Mouse (Mus musculus) CH12.LX (cell line): ENCODE data around the gene Rrp1.

ENCODE experiments used
- CTCF ChIP-seq, 2 experiments: IDR thresholded peaks in 1 of 2; conservative IDR thresholded peaks in 1 of 2; 2 replicates each; pipeline ENCODE4 v1.5.1; 2011 to 2012; ENCODE audit warnings: low read depth in 2 of 2, low read length in 2 of 2, improper control_type of control experiment in 1 of 2, inconsistent platforms in 1 of 2, mild to moderate bottlenecking in 1 of 2, moderate library complexity in 1 of 2
- E2F4 ChIP-seq: IDR thresholded peaks from 2 replicates; pipeline ENCODE4 v1.6.1; 2011; ENCODE audit warnings: low read depth, low read length, improper control_type of control experiment; ENCODE audit not compliant: insufficient replicate concordance
- EP300 ChIP-seq: IDR thresholded peaks from 2 replicates; pipeline ENCODE4 v1.6.1; 2011; ENCODE audit warnings: low read length, improper control_type of control experiment
- ETS1 ChIP-seq: conservative IDR thresholded peaks from 2 replicates; pipeline ENCODE4 v1.6.1; 2012; ENCODE audit warnings: low read depth, mild to moderate bottlenecking, inconsistent platforms, low read length, improper control_type of control experiment, moderate library complexity
- POLR2A ChIP-seq: IDR thresholded peaks from 2 replicates; pipeline ENCODE4 v1.6.1; 2011; ENCODE audit warnings: low read depth, mild to moderate bottlenecking, improper control_type of control experiment, low read length
- POLR2AphosphoS2 ChIP-seq: IDR thresholded peaks from 2 replicates; pipeline ENCODE4 v1.6.1; 2011; ENCODE audit warnings: low read depth, low read length, improper control_type of control experiment
- USF2 ChIP-seq: conservative IDR thresholded peaks from 2 replicates; pipeline ENCODE4 v1.6.1; 2011; ENCODE audit warnings: low read depth, low read length, improper control_type of control experiment
- ZC3H11A ChIP-seq: IDR thresholded peaks from 2 replicates; pipeline ENCODE4 v1.6.1; 2012; ENCODE audit warnings: low read depth, mild to moderate bottlenecking, inconsistent platforms, low read length, improper control_type of control experiment

GRCm38 (mm10) chr10:78457495-78458347 is 44.9 kb upstream of the Rrp1 start:
- TF ChIP-seq POLR2A: no peak; the same call in 1 of the 2 replicates
- peak in 1 of 2 experiments; percentile 40; a peak in 2 of 4 replicates for TF ChIP-seq CTCF (conservative IDR thresholded peaks at IDR 0.05 in 1 of 2, IDR thresholded peaks at IDR 0.05 in 1 of 2; ENCODE audit: low read depth in 2 of 2, low read length in 2 of 2)
- 0 out of 2 replicates have a peak, but pooled peaks have one; percentile 13 for TF ChIP-seq EP300
- TF ChIP-seq USF2: no peak
- no peak for TF ChIP-seq E2F4
- no peak for TF ChIP-seq ZC3H11A
- no peak for TF ChIP-seq POLR2AphosphoS2
- 0 out of 2 replicates have a peak, but pooled peaks have one; percentile 23 for TF ChIP-seq ETS1
